Mouse (Mus musculus) mouse trophoblast stem cell (cell line): ENCODE measurements around the gene Samd3.

Source experiments
- in situ Hi-C, 2 experiments: fragments of 300-500 bp; cut with MseI, MboI; formaldehyde crosslinking; loops; 2 replicates in 1 of 2; 3 replicates in 1 of 2; pipeline ENCODE4 v1.15.1; 2025

Gene Samd3

GRCm38 (mm10) chr10:26302336-26302735, 72.8 kb downstream of the Samd3 start:
- in situ Hi-C loops: no loop called here

DNA sequence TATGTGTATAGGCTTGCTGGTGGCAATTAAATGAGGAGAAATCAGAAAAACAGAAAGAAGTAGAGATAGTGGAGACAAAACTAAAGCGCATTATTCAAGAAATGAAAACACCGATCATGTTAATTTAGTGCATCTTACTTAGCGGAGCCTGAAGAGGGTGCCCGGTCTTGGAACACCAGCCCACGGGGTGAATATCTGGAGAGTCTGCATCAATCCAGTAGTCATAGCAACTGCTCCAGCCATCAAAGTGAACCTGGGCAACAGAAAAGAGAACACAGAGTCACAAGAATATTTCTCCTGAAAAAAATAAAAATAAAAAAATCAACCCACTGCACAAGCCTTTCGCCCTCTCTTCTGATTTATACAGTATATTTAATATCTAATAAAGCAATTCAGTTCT, 74.0 kb downstream of the Samd3 start:
- in situ Hi-C loops: no loop called here

DNA sequence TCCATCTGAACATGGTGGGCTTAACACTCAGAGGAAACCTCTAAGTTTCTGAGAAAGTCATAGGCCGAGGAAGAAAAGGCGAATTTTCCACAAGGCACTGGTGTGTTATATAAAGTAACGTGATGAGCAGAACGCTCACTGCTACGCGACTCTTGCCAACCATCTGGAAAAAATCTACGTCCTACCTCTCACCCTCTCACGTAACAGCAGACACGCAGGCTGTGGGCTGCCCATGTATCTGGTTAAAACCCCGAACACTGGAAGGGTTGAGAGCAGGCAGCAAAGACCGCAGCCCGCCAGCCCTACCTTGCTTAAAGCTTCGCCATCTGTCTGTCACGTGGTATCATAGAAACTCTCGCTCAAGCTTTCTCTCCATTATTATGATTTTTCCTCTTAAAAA, 84.8 kb downstream of the Samd3 start:
- in situ Hi-C loops: no loop called here

DNA sequence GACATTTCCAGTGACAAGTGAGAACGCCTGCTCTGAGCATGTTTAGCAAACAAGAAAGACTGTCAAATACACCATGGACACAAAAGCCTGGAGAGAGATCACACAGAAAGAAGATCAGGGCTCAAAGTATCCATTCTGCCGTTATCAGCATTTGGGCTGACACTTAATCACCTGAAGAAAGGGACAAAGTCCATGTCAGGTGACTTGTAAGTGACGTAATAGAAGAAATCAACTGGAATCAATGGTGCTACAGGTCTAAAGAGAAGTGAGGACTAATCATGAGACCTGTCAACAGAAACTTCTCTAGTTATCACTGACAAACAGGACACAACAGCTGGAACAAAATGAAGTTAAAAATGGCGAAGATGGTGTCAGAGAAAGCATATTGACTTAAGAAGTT, 91.2 kb downstream of the Samd3 start:
- in situ Hi-C loops: no loop called here
